Mouse (Mus musculus) neural tube, embryonic 13.5 days (tissue): Measurements from ENCODE around the gene Trit1. TPM values are rescaled to one million over a fixed set of nuclear protein-coding genes. Genes with fewer than 3 reads are reported as not detected.

Experiments used
- ATAC-seq: fragments of 200-750 bp; cut with Nextera tagmentation; 2 replicates; pipeline ENCODE4 v1.8.0; 2017; ENCODE audit warnings: low read depth, mild to moderate bottlenecking, moderate TSS enrichment, moderate library complexity
- H3K27ac ChIP-seq: fragments of 300-500 bp; sonication (generic); replicated peaks from 2 replicates; pipeline ENCODE4 v1.5.1; 2015; ENCODE audit warnings: moderate library complexity, mild to moderate bottlenecking, inconsistent platforms
- H3K27me3 ChIP-seq: fragments of 300-500 bp; sonication (generic); 2 replicates; pipeline ENCODE4 v1.6.1; 2015; ENCODE audit warnings: mild to moderate bottlenecking, inconsistent platforms
- H3K36me3 ChIP-seq: fragments of 300-500 bp; sonication (generic); 2 replicates; pipeline ENCODE4 v1.6.1; 2015; ENCODE audit warnings: mild to moderate bottlenecking, inconsistent platforms
- H3K4me1 ChIP-seq: fragments of 300-500 bp; sonication (generic); replicated peaks from 2 replicates; pipeline ENCODE4 v1.6.1; 2015; ENCODE audit warnings: inconsistent platforms
- H3K4me2 ChIP-seq: fragments of 300-500 bp; sonication (generic); 2 replicates; pipeline ENCODE4 v1.6.1; 2015; ENCODE audit warnings: inconsistent platforms, mild to moderate bottlenecking, moderate library complexity
- H3K4me3 ChIP-seq: fragments of 300-500 bp; sonication (generic); 2 replicates; pipeline ENCODE4 v1.5.1; 2015; ENCODE audit warnings: mild to moderate bottlenecking, inconsistent platforms
- H3K9ac ChIP-seq: fragments of 300-500 bp; sonication (generic); 2 replicates; pipeline ENCODE4 v1.6.1; 2015; ENCODE audit warnings: moderate library complexity, mild to moderate bottlenecking, inconsistent platforms
- H3K9me3 ChIP-seq: fragments of 300-500 bp; sonication (generic); 2 replicates; pipeline ENCODE4 v1.6.1; 2016; ENCODE audit warnings: inconsistent platforms
- WGBS: fragments of 180-500 bp; shearing (Covaris S2); methylation state at CpG from one replicate; pipeline ENCODE4 v1.1.7; 2015; 5-methylcytosine and 5-hydroxymethylcytosine counted together
- polyA plus RNA-seq: library from polyadenylated mRNA; unstranded; fragments of >200 nt; fragmentation: Nextera tagmentation; extraction: Ambion mirVana; gene quantifications from 2 replicates; pipeline ENCODE4 v1.2.1, GENCODE M21; 2015

The Trit1 gene
- polyA plus RNA-seq = 23.0 and 27.2 TPM in 2 replicates

GRCm38 (mm10) chr4:123016451-123016957 is at the start of gene Trit1:
Gene Trit1, plus strand, starts transcription at chr4:123016597.
- Histone ChIP-seq H3K27ac (peak within 1 kb of the TSS; percentile 97), H3K4me2 (peak within 1 kb of the TSS; percentile 86), H3K9ac (peak within 1 kb of the TSS; percentile 86), H3K9me3 (no peaks in the 10 kb centered on the region), H3K27me3 (no peaks in the 10 kb centered on the region), H3K4me1 (peaks cover 72% of the 10 kb centered on the region), H3K36me3 (peaks cover 7% of the 10 kb centered on the region), H3K4me3 (peak within 1 kb of the TSS; percentile 69)
- under 1% methylated on average over 34 of the region's 34 CpGs for WGBS
- ATAC-seq = peak; percentile 83

- no peaks in the 10 kb centered on the region for H3K9me3 ChIP-seq
- ATAC-seq = no peak
- H3K4me2 ChIP-seq = no peak overlapping the region
- no peak overlapping the region for H3K27ac ChIP-seq
- no peak overlapping the region for H3K9ac ChIP-seq
- 84% methylated on average over 4 of the region's 4 CpGs for WGBS
- H3K4me3 ChIP-seq = no peak overlapping the region
- peaks cover 2% of the 10 kb centered on the region; the same call in 1 of the 2 replicates for H3K4me1 ChIP-seq
- H3K27me3 ChIP-seq = no peaks in the 10 kb centered on the region; the same call in 1 of the 2 replicates
- H3K36me3 ChIP-seq = no peaks in the 10 kb centered on the region
Observed at GRCm38 (mm10) chr4:122968106-122968505, 48.3 kb upstream of the Trit1 start.

GRCm38 (mm10) chr4:122971191-122971590 is 45.2 kb upstream of the Trit1 start:
- Histone ChIP-seq H3K27ac (no peak overlapping the region), H3K4me1 (no peaks in the 10 kb centered on the region), H3K9ac (no peak overlapping the region), H3K4me3 (no peak overlapping the region), H3K36me3 (no peaks in the 10 kb centered on the region), H3K27me3 (no peaks in the 10 kb centered on the region), H3K9me3 (no peaks in the 10 kb centered on the region), H3K4me2 (no peak overlapping the region)
- no peak for ATAC-seq
- 83% methylated on average over 4 of the region's 4 CpGs for WGBS

- no peak overlapping the region for H3K4me3 ChIP-seq
- H3K9me3 ChIP-seq = no peaks in the 10 kb centered on the region
- H3K4me1 ChIP-seq = no peaks in the 10 kb centered on the region
- no peak overlapping the region for H3K27ac ChIP-seq
- ATAC-seq = no peak
- no peaks in the 10 kb centered on the region for H3K36me3 ChIP-seq
- H3K9ac ChIP-seq = no peak overlapping the region
- H3K27me3 ChIP-seq = no peaks in the 10 kb centered on the region
- 78% methylated on average over 4 of the region's 4 CpGs for WGBS
- H3K4me2 ChIP-seq = no peak overlapping the region
Observed at GRCm38 (mm10) chr4:122971646-122972045, 44.8 kb upstream of the Trit1 start.

GRCm38 (mm10) chr4:122972056-122972455 is 44.3 kb upstream of the Trit1 start:
- ATAC-seq = no peak
- H3K9ac ChIP-seq = no peak overlapping the region
- H3K9me3 ChIP-seq = no peaks in the 10 kb centered on the region
- H3K36me3 ChIP-seq = no peaks in the 10 kb centered on the region
- no peak overlapping the region for H3K4me3 ChIP-seq
- no peaks in the 10 kb centered on the region for H3K27me3 ChIP-seq
- H3K4me2 ChIP-seq = no peak overlapping the region
- H3K4me1 ChIP-seq = no peaks in the 10 kb centered on the region
- WGBS = 77% methylated on average over 8 of the region's 8 CpGs
- H3K27ac ChIP-seq = no peak overlapping the region

GRCm38 (mm10) chr4:122974976-122975520 is 41.3 kb upstream of the Trit1 start:
- ATAC-seq = no peak
- Histone ChIP-seq H3K36me3 (no peaks in the 10 kb centered on the region), H3K9me3 (no peaks in the 10 kb centered on the region), H3K4me2 (no peak overlapping the region), H3K27ac (no peak overlapping the region), H3K4me3 (no peak overlapping the region), H3K9ac (no peak overlapping the region), H3K27me3 (no peaks in the 10 kb centered on the region), H3K4me1 (no peaks in the 10 kb centered on the region)
- WGBS = 90% methylated on average over 5 of the region's 5 CpGs

GRCm38 (mm10) chr4:122976885-122977284 is 39.5 kb upstream of the Trit1 start:
- H3K36me3 ChIP-seq = no peaks in the 10 kb centered on the region
- 80% methylated on average over 4 of the region's 4 CpGs for WGBS
- no peak overlapping the region for H3K4me3 ChIP-seq

GRCm38 (mm10) chr4:122978850-122979249 is 37.5 kb upstream of the Trit1 start:
- Histone ChIP-seq H3K36me3 (no peaks in the 10 kb centered on the region), H3K9ac (no peak overlapping the region), H3K9me3 (no peaks in the 10 kb centered on the region), H3K4me3 (no peak overlapping the region), H3K27ac (no peak overlapping the region), H3K4me1 (peaks cover 16% of the 10 kb centered on the region), H3K4me2 (no peak overlapping the region), H3K27me3 (peaks cover 20% of the 10 kb centered on the region)
- ATAC-seq = no peak
- 83% methylated on average over 2 of the region's 2 CpGs for WGBS

More at GRCm38 (mm10) chr4:122976885-122977284, 39.5 kb upstream of the Trit1 start:
- Histone ChIP-seq H3K9me3 (no peaks in the 10 kb centered on the region), H3K27me3 (peaks cover 1% of the 10 kb centered on the region), H3K4me2 (no peak overlapping the region), H3K9ac (no peak overlapping the region), H3K4me1 (0 out of 2 replicates have a peak, but pooled peaks cover 5% of the 10 kb centered on the region), H3K27ac (no peak overlapping the region)
- no peak for ATAC-seq

GRCm38 (mm10) chr4:122979826-122980225 is 36.6 kb upstream of the Trit1 start:
- Histone ChIP-seq H3K27me3 (peaks cover 27% of the 10 kb centered on the region), H3K27ac (no peak overlapping the region), H3K4me2 (no peak overlapping the region), H3K4me3 (no peak overlapping the region), H3K36me3 (no peaks in the 10 kb centered on the region), H3K4me1 (peaks cover 16% of the 10 kb centered on the region), H3K9me3 (no peaks in the 10 kb centered on the region), H3K9ac (no peak overlapping the region)
- 77% methylated on average over 3 of the region's 3 CpGs for WGBS
- ATAC-seq = no peak

- H3K27ac ChIP-seq = no peak overlapping the region
- no peak overlapping the region for H3K4me3 ChIP-seq
- peaks cover 27% of the 10 kb centered on the region for H3K27me3 ChIP-seq
- WGBS = 83% methylated on average over 2 of the region's 2 CpGs
- H3K36me3 ChIP-seq = no peaks in the 10 kb centered on the region
- H3K9me3 ChIP-seq = no peaks in the 10 kb centered on the region
- peaks cover 16% of the 10 kb centered on the region for H3K4me1 ChIP-seq
- no peak overlapping the region for H3K4me2 ChIP-seq
- H3K9ac ChIP-seq = no peak overlapping the region
- no peak for ATAC-seq
Observed at GRCm38 (mm10) chr4:122980684-122981083, 35.7 kb upstream of the Trit1 start.

GRCm38 (mm10) chr4:122981238-122981637 is 35.2 kb upstream of the Trit1 start:
- Histone ChIP-seq H3K4me2 (no peak overlapping the region), H3K9ac (no peak overlapping the region), H3K4me3 (no peak overlapping the region), H3K4me1 (peaks cover 16% of the 10 kb centered on the region), H3K36me3 (no peaks in the 10 kb centered on the region), H3K27ac (no peak overlapping the region), H3K27me3 (peaks cover 27% of the 10 kb centered on the region), H3K9me3 (no peaks in the 10 kb centered on the region)
- ATAC-seq = no peak
- 86% methylated on average over 7 of the region's 7 CpGs for WGBS

- Histone ChIP-seq H3K36me3 (no peaks in the 10 kb centered on the region), H3K27me3 (peaks cover 27% of the 10 kb centered on the region), H3K4me2 (no peak overlapping the region), H3K4me1 (peaks cover 16% of the 10 kb centered on the region), H3K9me3 (no peaks in the 10 kb centered on the region), H3K4me3 (no peak overlapping the region), H3K9ac (no peak overlapping the region), H3K27ac (no peak overlapping the region)
- ATAC-seq = no peak
- 29% methylated on average over 3 of the region's 3 CpGs for WGBS
Observed at GRCm38 (mm10) chr4:122981930-122982329, 34.5 kb upstream of the Trit1 start.

- peaks cover 16% of the 10 kb centered on the region for H3K4me1 ChIP-seq
- no peak for ATAC-seq
- no peak overlapping the region for H3K27ac ChIP-seq
- no peaks in the 10 kb centered on the region for H3K9me3 ChIP-seq
- H3K4me2 ChIP-seq = no peak overlapping the region; the same call in 1 of the 2 replicates
- no peak overlapping the region for H3K4me3 ChIP-seq
- 63% methylated on average over 3 of the region's 3 CpGs for WGBS
- H3K9ac ChIP-seq = no peak overlapping the region
- H3K36me3 ChIP-seq = no peaks in the 10 kb centered on the region
- peaks cover 27% of the 10 kb centered on the region for H3K27me3 ChIP-seq
Observed at GRCm38 (mm10) chr4:122982537-122982936, 33.9 kb upstream of the Trit1 start.
